Mouse (Mus musculus) limb, embryonic 11.5 days (tissue): ENCODE data around the gene Sbp. TPM values are rescaled to one million over a fixed set of nuclear protein-coding genes. Genes with fewer than 3 reads are reported as not detected.

ENCODE experiments used
- ATAC-seq: fragments of 200-750 bp; cut with Nextera tagmentation; 2 replicates; pipeline ENCODE4 v1.8.0; 2017; ENCODE audit warnings: low read depth; ENCODE audit not compliant: insufficient number of reproducible peaks, low FRiP score, low TSS enrichment
- DNase-seq: peaks from one replicate; pipeline ENCODE4 v3.0.0-alpha.2; 2015; ENCODE audit warnings: low spot score
- H3K27ac ChIP-seq: fragments of 300-500 bp; sonication (generic); replicated peaks from 2 replicates; pipeline ENCODE4 v1.5.1; 2014; ENCODE audit warnings: low read depth, mild to moderate bottlenecking, low read length
- H3K27me3 ChIP-seq: fragments of 300-500 bp; sonication (generic); 2 replicates; pipeline ENCODE4 v1.6.1; 2014; ENCODE audit warnings: mild to moderate bottlenecking, low read length, mixed read lengths; ENCODE audit not compliant: control insufficient read depth, insufficient read depth
- H3K36me3 ChIP-seq: fragments of 300-500 bp; sonication (generic); 2 replicates; pipeline ENCODE4 v1.6.1; 2014; ENCODE audit warnings: mild to moderate bottlenecking, low read length, moderate library complexity, mixed read lengths; ENCODE audit not compliant: control insufficient read depth, insufficient read depth
- H3K4me1 ChIP-seq: fragments of 300-500 bp; sonication (generic); 2 replicates; pipeline ENCODE4 v1.6.1; 2014; ENCODE audit warnings: low read length, mixed read lengths; ENCODE audit not compliant: control insufficient read depth, insufficient read depth
- H3K4me2 ChIP-seq: fragments of 300-500 bp; sonication (generic); 2 replicates; pipeline ENCODE4 v1.6.1; 2014; ENCODE audit warnings: low read depth, mild to moderate bottlenecking, moderate library complexity; ENCODE audit not compliant: severe bottlenecking
- H3K4me3 ChIP-seq: fragments of 300-500 bp; sonication (generic); 2 replicates; pipeline ENCODE4 v1.5.1; 2014; ENCODE audit warnings: low read depth, low read length
- H3K9ac ChIP-seq: fragments of 300-500 bp; sonication (generic); 2 replicates; pipeline ENCODE4 v1.6.1; 2014; ENCODE audit warnings: mild to moderate bottlenecking, low read length
- H3K9me3 ChIP-seq: fragments of 300-500 bp; sonication (generic); 2 replicates; pipeline ENCODE4 v1.6.1; 2016; ENCODE audit warnings: low read length; ENCODE audit not compliant: control insufficient read depth
- WGBS: fragments of 180-500 bp; shearing (Covaris S2); extraction: QIAGEN DNeasy Blood & Tissue Kit; methylation state at CpG from one replicate; pipeline ENCODE4 v1.1.7; 2014; 5-methylcytosine and 5-hydroxymethylcytosine counted together
- polyA plus RNA-seq: library from polyadenylated mRNA; unstranded; fragments of >200 nt; fragmentation: Nextera tagmentation; extraction: Ambion mirVana; gene quantifications from 2 replicates; pipeline ENCODE4 v1.2.1, GENCODE M21; 2014

Gene Sbp
- polyA plus RNA-seq, 1 experiment from 2014 or later = not detected

DNA sequence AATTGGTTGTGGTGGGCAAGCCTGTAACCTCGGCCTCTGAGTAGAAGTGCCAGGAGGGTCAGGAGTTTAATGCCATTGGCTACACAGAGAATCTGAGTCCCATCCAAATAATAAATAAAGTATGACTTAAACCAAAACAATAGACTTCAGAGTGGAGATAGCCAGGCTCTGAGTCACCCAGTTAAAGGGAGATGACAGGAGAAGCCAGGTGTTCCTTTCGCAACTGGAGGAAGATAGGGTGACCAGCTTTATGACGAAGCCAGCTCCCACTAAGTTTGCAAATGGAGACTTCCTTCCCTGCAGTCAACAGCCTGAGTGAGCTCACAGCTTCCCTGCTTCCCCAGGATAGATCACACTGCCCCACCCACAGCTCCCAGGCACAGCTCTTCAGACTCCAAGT lies 38.0 kb downstream of the Sbp start:
- ATAC-seq = no peak
- H3K27ac ChIP-seq = no peak overlapping the region
- H3K36me3 ChIP-seq = no peaks in the 10 kb centered on the region
- H3K4me2 ChIP-seq = no peak overlapping the region
- H3K4me3 ChIP-seq = no peak overlapping the region
- H3K9ac ChIP-seq = no peak overlapping the region
- WGBS = 57% methylated on average over 3 of the region's 3 CpGs
- H3K4me1 ChIP-seq = no peaks in the 10 kb centered on the region
- H3K9me3 ChIP-seq = no peaks in the 10 kb centered on the region
- no peak for DNase-seq
- no peaks in the 10 kb centered on the region for H3K27me3 ChIP-seq

DNA sequence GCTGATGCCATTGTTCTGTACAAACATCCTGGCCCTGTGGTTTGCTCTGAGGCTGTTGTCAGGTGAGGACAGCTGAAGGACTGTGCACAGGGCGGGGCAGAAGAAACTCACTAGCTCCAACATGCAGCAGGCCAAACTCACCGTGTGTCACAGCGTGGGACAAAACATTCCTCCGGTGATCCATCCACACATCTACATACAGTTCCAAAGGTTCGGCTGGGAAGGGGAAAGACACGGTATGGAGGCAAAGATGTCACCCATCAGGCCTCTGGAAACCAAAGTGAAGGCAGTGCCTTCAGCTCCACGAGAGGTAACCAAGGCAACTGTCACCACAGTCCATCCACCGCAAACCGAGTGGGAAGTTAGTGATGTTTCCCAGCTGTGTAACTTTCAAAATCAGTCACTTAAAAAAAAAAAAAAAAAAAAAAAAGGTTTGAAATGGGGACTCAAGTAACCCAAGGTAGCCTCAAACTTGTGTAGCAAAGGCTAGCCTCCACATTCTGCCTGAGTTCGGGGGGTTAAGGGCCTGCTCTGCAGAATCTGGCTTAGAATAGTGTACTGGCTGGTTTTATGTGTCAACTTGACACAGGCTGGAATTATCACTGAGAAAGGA lies 38.9 kb downstream of the Sbp start, which contains the start of gene Prss30:
Gene Prss30, minus strand, starts transcription at position 270 of the 613 bp plus-strand sequence.
- ATAC-seq = no peak
- 88% methylated on average over 10 of the region's 10 CpGs for WGBS
- H3K27me3 ChIP-seq = no peaks in the 10 kb centered on the region
- H3K9me3 ChIP-seq = no peaks in the 10 kb centered on the region
- H3K9ac ChIP-seq = no peak within 1 kb of the TSS
- no peak within 1 kb of the TSS for H3K4me3 ChIP-seq
- no peaks in the 10 kb centered on the region for H3K4me1 ChIP-seq
- no peak within 1 kb of the TSS for H3K27ac ChIP-seq
- DNase-seq = no peak
- H3K36me3 ChIP-seq = no peaks in the 10 kb centered on the region
- H3K4me2 ChIP-seq = no peak within 1 kb of the TSS

DNA sequence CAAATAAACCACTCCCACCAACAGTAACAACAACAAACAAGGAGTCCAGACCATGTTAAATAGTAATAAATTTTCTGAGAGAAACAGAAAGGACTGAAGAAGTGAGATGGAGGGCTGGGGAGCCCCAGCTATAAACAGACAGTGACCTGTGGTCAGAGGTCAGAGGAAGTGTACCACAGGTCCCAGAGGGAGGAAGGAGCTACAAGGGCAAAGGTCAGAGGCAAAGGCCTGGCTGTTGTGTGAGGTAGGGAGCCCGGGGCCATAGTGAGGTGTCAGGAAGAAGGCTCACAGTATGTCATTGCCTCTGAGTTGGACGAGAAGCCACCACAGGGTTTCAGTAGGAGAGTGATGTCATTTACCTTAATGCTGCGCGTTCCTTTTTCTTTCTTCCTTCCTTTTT lies 41.4 kb downstream of the Sbp start:
- DNase-seq = no peak
- Histone ChIP-seq H3K4me2 (no peak overlapping the region), H3K36me3 (no peaks in the 10 kb centered on the region), H3K27me3 (no peaks in the 10 kb centered on the region), H3K4me3 (no peak overlapping the region), H3K9ac (no peak overlapping the region), H3K4me1 (no peaks in the 10 kb centered on the region), H3K27ac (no peak overlapping the region), H3K9me3 (no peaks in the 10 kb centered on the region)
- ATAC-seq = no peak
- WGBS = 50% methylated on average over 4 of the region's 4 CpGs

DNA sequence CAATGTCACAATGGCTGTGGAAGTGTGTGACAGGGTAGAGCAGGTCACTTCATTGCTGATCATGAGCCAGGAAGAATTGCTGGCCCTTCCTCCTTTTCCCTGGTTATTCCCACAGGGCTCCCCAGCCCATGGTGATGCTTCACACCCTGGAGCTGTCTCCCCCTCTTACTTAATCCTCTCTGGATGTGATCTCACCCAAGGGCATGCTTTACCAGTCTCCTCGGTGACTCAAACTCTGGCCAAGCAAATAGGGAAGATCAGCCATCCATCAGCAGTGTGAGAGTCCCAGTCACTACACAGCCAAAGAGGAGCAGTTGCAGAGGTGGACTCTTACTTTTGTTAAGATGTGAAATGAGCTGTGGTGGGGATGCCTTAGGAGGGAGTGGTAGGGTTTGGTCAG lies 43.5 kb downstream of the Sbp start:
- DNase-seq (no peak), ATAC-seq (no peak)
- H3K4me2 ChIP-seq = no peak overlapping the region
- H3K9me3 ChIP-seq = no peaks in the 10 kb centered on the region
- no peak overlapping the region for H3K9ac ChIP-seq
- H3K4me1 ChIP-seq = no peaks in the 10 kb centered on the region
- H3K36me3 ChIP-seq = no peaks in the 10 kb centered on the region
- H3K4me3 ChIP-seq = no peak overlapping the region
- H3K27me3 ChIP-seq = no peaks in the 10 kb centered on the region
- H3K27ac ChIP-seq = no peak overlapping the region
- 88% methylated on average over 1 of the region's 1 CpGs for WGBS

DNA sequence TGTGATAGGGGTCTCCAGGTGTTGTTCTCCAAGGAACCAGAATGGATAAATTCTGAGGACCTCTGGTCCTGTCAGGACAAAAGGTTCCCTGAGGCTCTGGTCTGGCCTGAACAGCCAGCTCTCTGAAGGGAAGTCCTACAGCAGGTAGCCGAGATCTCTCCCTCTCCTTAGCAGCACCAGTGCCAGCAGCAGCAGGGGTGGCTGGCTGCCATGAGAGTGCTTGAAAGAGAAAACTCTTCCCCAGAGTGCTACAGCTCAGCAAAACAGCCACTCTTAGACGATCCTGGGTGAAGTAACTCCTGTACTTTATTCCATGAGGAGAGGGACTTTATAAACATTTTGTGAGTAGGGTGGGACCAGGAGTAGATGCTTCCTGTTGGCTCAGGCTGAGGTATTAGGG lies 48.3 kb downstream of the Sbp start:
- H3K9ac ChIP-seq = no peak overlapping the region
- H3K4me2 ChIP-seq = no peak overlapping the region
- no peaks in the 10 kb centered on the region for H3K36me3 ChIP-seq
- H3K4me1 ChIP-seq = peaks cover 5% of the 10 kb centered on the region; the same call in 1 of the 2 replicates
- no peak overlapping the region for H3K27ac ChIP-seq
- no peak for ATAC-seq
- whole genome bisulfite sequencing = 30% methylated on average over 2 of the region's 2 CpGs
- DNase-seq = no peak
- H3K4me3 ChIP-seq = no peak overlapping the region
- H3K9me3 ChIP-seq = no peaks in the 10 kb centered on the region
- H3K27me3 ChIP-seq = no peaks in the 10 kb centered on the region; the same call in 1 of the 2 replicates

DNA sequence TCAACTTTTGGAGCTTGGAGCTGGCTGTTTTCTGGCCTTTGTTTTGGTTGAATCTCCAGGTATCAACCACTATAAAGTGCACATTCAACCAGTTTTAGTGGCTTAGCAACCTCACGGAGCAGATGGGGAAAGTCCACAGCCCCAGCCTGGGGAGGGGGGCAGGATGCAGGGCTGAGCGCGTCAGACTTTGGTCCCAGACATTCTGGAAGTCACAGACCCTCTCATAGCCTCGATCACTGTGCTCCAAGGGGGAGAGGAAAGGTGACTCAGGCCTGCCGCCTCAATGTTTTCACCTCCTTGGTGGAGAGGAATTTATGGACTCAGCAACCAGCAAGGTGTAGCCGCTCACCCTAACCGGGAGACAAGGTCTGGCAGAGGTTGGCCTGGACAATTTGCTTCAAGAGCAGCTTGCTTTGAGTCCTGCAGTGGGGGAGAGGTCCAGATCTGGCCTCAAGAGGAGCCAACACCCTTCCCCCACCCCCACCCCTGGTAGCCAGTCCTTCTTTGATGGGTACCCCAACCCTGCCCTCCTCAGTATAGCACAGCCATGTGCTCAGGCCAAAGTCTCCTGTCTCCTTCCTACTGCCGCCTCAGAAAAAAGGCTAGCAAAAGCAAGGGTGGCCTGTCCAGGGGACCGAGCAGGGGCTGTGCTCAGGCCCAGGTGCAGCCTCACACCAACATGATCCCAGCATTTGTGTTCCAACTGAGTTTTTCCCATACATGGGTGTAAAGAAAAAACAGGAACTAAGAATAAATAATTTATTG lies 51.5 kb downstream of the Sbp start:
- DNase-seq = no peak
- peaks cover 5% of the 10 kb centered on the region; the same call in 1 of the 2 replicates for H3K4me1 ChIP-seq
- no peaks in the 10 kb centered on the region for H3K36me3 ChIP-seq
- no peak overlapping the region for H3K27ac ChIP-seq
- peak; percentile 40; the same call in 1 of the 2 replicates for ATAC-seq
- peak overlapping the region; percentile 41; the same call in 1 of the 2 replicates for H3K4me2 ChIP-seq
- no peaks in the 10 kb centered on the region; the same call in 1 of the 2 replicates for H3K27me3 ChIP-seq
- H3K4me3 ChIP-seq = no peak overlapping the region
- 58% methylated on average over 9 of the region's 9 CpGs for WGBS
- no peaks in the 10 kb centered on the region for H3K9me3 ChIP-seq
- H3K9ac ChIP-seq = peak overlapping the region; percentile 40; the same call in 1 of the 2 replicates

DNA sequence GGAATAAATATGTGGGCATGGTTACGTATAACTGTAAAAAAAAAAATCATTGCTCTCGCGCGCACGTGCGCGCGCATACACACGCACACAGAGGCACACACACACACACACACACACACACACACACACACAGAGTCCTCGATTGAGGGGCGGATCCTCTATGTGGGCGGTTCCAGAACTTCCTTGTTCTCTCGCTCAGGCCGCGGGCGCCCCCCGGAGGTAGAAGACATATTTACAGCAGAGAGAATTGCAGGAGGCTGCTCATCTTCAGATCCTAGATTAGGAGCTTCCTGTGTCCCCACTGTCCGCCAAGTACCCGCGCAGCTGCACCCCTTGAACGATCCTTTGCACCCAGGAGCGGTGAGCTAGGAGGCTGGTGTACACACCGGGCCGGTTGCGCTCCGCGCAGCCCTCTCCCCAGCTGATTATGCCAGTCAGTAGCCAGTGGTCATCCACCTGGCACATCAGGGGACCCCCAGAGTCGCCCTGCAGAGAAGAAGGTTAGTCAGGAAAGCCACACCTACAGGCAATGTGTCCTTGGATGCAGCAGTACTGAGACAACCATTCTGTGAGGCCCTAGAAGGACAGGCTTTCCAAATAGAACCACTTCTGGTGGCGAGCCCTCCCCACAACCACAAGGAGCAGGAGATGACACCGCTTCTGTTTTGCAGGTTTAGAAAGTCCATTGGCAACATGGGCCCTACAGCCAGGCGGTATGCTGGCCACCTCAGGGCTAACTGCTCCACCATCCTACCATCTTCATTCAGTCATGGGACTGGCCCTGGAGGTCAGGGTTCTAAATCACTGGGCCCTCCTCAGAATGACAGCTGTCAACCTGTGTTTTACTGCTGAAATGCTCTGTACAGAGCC lies 52.3 kb downstream of the Sbp start:
- Histone ChIP-seq H3K9ac (peak overlapping the region; percentile 47; the same call in 1 of the 2 replicates), H3K4me1 (peaks cover 5% of the 10 kb centered on the region; the same call in 1 of the 2 replicates), H3K27me3 (no peaks in the 10 kb centered on the region; the same call in 1 of the 2 replicates), H3K36me3 (no peaks in the 10 kb centered on the region), H3K27ac (no peak overlapping the region), H3K9me3 (no peaks in the 10 kb centered on the region), H3K4me2 (peak overlapping the region; percentile 41), H3K4me3 (peak overlapping the region; percentile 16; the same call in 1 of the 2 replicates)
- 10% methylated on average over 31 of the region's 31 CpGs for WGBS
- ATAC-seq (peak; percentile 67; the same call in 1 of the 2 replicates), DNase-seq (peak; percentile 95)

DNA sequence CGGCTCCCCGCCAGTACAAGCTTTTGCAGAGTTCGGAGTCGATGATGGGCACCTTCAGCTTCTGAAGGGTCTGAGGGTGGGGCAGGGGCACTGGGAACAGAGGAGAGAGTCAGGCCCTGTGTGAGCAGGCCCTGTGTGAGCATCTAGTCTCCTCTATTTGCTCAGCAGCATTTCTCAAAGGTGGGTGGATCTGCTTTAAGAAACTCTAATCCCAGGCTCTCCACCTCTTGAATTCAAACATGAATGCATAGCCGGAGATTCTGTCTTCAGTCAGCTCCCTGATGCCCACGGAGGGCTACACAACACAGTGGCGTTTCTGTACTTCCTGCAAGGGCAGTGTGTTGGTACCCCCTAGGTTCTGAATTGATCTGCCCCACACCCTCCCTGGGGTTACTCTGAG lies 53.2 kb downstream of the Sbp start:
- H3K27me3 ChIP-seq = no peaks in the 10 kb centered on the region; the same call in 1 of the 2 replicates
- no peaks in the 10 kb centered on the region for H3K9me3 ChIP-seq
- no peak overlapping the region for H3K4me3 ChIP-seq
- DNase-seq (no peak), ATAC-seq (no peak)
- H3K27ac ChIP-seq = no peak overlapping the region
- H3K9ac ChIP-seq = no peak overlapping the region
- WGBS = 79% methylated on average over 7 of the region's 7 CpGs
- H3K4me2 ChIP-seq = no peak overlapping the region
- H3K36me3 ChIP-seq = no peaks in the 10 kb centered on the region
- peaks cover 5% of the 10 kb centered on the region; the same call in 1 of the 2 replicates for H3K4me1 ChIP-seq
